Mouse (Mus musculus) cerebellum, adult 18-20 months (tissue): ENCODE results near the gene Olfr1293-ps.

Source experiments
- DNase-seq, 2 experiments: peaks; one replicate each; pipeline ENCODE4 v3.0.0; 2021

The Olfr1293-ps gene

GRCm38 (mm10) chr2:111524903-111525302 is at the start of gene Olfr1293-ps:
Olfr1293-ps (plus strand) TSS chr2:111525203.
- DNase-seq = no peak

DNA sequence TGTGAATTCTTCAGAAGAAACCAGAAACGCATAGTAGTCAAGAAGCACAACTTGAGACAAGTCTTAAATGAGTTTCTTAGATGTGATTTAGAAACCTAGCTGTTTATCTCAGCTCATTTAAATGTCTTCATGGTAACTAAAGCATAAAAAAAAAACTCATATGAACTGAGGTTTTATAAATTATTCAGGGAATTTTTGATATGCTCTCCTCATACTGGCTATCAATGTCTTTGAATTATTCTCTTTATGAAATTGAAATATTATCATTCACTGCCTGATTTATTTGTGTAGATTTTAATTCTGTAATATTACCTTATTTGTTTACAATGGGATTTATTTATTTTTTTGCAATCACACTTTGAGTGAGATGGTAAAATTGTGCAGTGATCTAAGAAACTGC is 44.5 kb upstream of the Olfr1293-ps start, which contains the start of gene Olfr1289:
TSS of gene Olfr1289 (plus strand) at position 301 of the 400 bp plus-strand sequence.
- DNase-seq = no peak

- no peak for DNase-seq
These were observed 31.3 kb upstream of the Olfr1293-ps start, which contains the start of gene Olfr1290 for GRCm38 (mm10) chr2:111493729-111494128. Olfr1290 (minus strand) TSS chr2:111493829.

- no peak for DNase-seq
These were observed 28.1 kb upstream of the Olfr1293-ps start, which contains the start of gene Olfr1291-ps1 for GRCm38 (mm10) chr2:111496880-111497279. Olfr1291-ps1 (plus strand) TSS chr2:111497180.

DNA sequence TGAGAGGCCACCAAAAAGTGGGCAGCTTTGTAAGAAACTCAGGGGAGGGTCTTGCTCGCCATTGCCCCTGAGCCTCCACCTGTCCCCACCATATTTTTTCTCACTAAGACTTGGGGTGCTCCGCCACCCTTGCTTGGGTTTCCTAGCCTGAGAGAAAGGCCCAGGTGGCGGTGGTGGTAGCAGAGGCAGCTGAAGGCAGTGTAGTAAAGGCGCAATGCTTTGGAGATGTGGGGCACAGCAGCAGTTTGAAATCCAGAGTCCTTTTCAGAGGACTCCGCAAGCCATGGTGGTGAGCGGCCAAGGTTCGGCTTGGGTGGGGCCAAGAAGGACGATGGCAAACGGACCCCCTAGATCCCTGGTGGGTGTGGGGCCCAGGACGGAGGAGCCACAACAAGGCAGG is 7.6 kb upstream of the Olfr1293-ps start:
- no peak for DNase-seq

GRCm38 (mm10) chr2:111540191-111540590 is 15.2 kb downstream of the Olfr1293-ps start, which contains the start of gene Olfr1294:
Olfr1294 (minus strand) TSS chr2:111540291.
- no peak for DNase-seq

- no peak for DNase-seq
These were observed 44.6 kb downstream of the Olfr1293-ps start, which contains the start of gene Olfr1295 for GRCm38 (mm10) chr2:111569581-111569980. Olfr1295 (minus strand) TSS chr2:111569681.
